Mouse (Mus musculus): ENCODE data around the gene Cuedc2.

- TF ChIP-seq CTCF (IDR thresholded peaks at IDR 0.05; ENCODE audit: low read depth): no peak
- no peak for TF ChIP-seq EP300 (optimal IDR thresholded peaks at IDR 0.05)
Measured at GRCm38 (mm10) chr19:46331936-46332335, 6.6 kb downstream of the Cuedc2 start.

Measured in stomach, postnatal 0 days (tissue).